Mouse (Mus musculus) liver, postnatal 0 days (tissue): ENCODE results near the gene Lingo2. TPM values are rescaled to one million over a fixed set of nuclear protein-coding genes. Genes with fewer than 3 reads are reported as not detected.

Experiments used
- ATAC-seq: fragments of 200-750 bp; cut with Nextera tagmentation; 2 replicates; pipeline ENCODE4 v1.8.0; 2017; ENCODE audit warnings: mild to moderate bottlenecking, moderate library complexity
- DNase-seq: peaks from one replicate; pipeline ENCODE4 v3.0.0-alpha.2; 2016
- H3K27ac ChIP-seq: fragments of 300-500 bp; sonication (generic); 2 replicates; pipeline ENCODE4 v1.5.1; 2014; ENCODE audit warnings: antibody characterized with exemption, moderate library complexity, mild to moderate bottlenecking, low read depth
- H3K27me3 ChIP-seq: fragments of 300-500 bp; sonication (generic); 2 replicates; pipeline ENCODE4 v1.6.1; 2014; ENCODE audit warnings: low read length, control low read depth, mixed read lengths; ENCODE audit not compliant: insufficient read depth
- H3K36me3 ChIP-seq: fragments of 300-500 bp; sonication (generic); replicated peaks from 2 replicates; pipeline ENCODE4 v1.6.1; 2014; ENCODE audit warnings: mild to moderate bottlenecking, control low read depth, low read length, moderate library complexity, mixed read lengths; ENCODE audit not compliant: insufficient read depth
- H3K4me1 ChIP-seq: fragments of 300-500 bp; sonication (generic); 2 replicates; pipeline ENCODE4 v1.6.1; 2014; ENCODE audit warnings: antibody characterized with exemption, mild to moderate bottlenecking, control low read depth; ENCODE audit not compliant: insufficient read depth
- H3K4me2 ChIP-seq: fragments of 300-500 bp; sonication (generic); 2 replicates; pipeline ENCODE4 v1.6.1; 2014; ENCODE audit warnings: low read depth, mild to moderate bottlenecking, low read length, moderate library complexity, mixed read lengths
- H3K4me3 ChIP-seq: fragments of 300-500 bp; sonication (generic); 2 replicates; pipeline ENCODE4 v1.5.1; 2014; ENCODE audit warnings: low read depth, low read length
- H3K9ac ChIP-seq: fragments of 300-500 bp; sonication (generic); replicated peaks from 2 replicates; pipeline ENCODE4 v1.6.1; 2014; ENCODE audit warnings: mild to moderate bottlenecking, moderate library complexity
- H3K9me3 ChIP-seq: fragments of 300-500 bp; sonication (generic); 2 replicates; pipeline ENCODE4 v1.6.1; 2016; ENCODE audit warnings: mild to moderate bottlenecking, control low read depth, low read length, mixed read lengths
- CTCF ChIP-seq: sonication (generic); IDR thresholded peaks from 2 replicates; pipeline ENCODE4 v1.5.1; 2016; ENCODE audit warnings: antibody characterized with exemption, low read depth
- EP300 ChIP-seq: IDR thresholded peaks from 2 replicates; pipeline ENCODE4 v1.6.1; 2016; ENCODE audit warnings: antibody characterized with exemption, low read depth, mild to moderate bottlenecking
- WGBS: fragments of 180-500 bp; shearing (Covaris S2); extraction: QIAGEN DNeasy Blood & Tissue Kit; methylation state at CpG from one replicate; pipeline ENCODE4 v1.1.7; 2014; ENCODE audit not compliant: insufficient replicate concordance; 5-methylcytosine and 5-hydroxymethylcytosine counted together
- polyA plus RNA-seq: library from polyadenylated mRNA; unstranded; fragments of >200 nt; fragmentation: Nextera tagmentation; extraction: Ambion mirVana; gene quantifications from 2 replicates; pipeline ENCODE4 v1.2.1, GENCODE M21; 2015

Lingo2 gene
- polyA plus RNA-seq, 1 experiment from 2014 or later, result not detected

DNA sequence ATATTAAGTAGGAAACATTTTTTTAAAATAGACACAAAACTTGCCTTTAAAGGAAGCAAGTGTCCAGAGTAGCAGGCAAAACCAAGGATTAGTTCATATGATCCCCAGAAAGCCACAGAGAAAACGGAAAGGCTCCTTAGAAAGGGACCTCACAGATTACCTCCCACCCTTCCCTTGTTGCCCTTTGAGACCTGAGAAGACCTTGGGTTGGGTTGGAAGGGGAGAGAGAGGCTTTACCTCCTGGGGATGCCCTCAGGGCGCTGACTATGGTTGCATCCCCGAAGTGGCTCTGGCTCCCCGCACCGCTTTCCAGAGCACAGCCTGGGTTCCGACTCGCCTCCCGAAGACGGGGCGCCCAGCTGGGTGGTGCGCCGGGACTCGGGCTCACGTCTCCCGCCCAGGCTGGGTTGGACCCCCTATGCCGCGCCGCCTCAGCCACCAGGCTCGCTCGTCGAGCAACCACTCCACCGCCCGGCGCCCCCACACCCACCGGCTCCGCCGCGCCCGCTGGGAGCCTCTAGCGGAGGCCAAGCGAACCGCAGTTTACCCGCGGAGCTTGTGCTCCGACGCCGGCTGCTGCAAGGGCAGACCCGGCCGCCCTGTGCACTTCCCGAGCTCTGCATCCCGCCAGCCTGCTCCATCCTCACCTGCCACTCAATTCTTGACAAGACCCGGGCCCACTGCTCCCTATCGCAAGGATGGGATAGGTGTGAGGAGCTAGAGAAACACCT lies 1.4 kb downstream of the Lingo2 start:
- DNase-seq (peak; percentile 47), ATAC-seq (0 out of 2 replicates have a peak, but pooled peaks have one; percentile 50)
- peak overlapping the region; percentile 34 for H3K4me3 ChIP-seq
- H3K4me1 ChIP-seq, result peaks cover 5% of the 10 kb centered on the region
- H3K9me3 ChIP-seq, result no peaks in the 10 kb centered on the region
- TF ChIP-seq CTCF (peak; percentile 62), EP300 (no peak)
- H3K9ac ChIP-seq, result no peak overlapping the region
- peak overlapping the region; percentile 63 for H3K4me2 ChIP-seq
- no peaks in the 10 kb centered on the region for H3K36me3 ChIP-seq
- peaks cover 40% of the 10 kb centered on the region for H3K27me3 ChIP-seq
- WGBS, result 2% methylated on average over 42 of the region's 43 CpGs
- H3K27ac ChIP-seq, result no peak overlapping the region

- Histone ChIP-seq H3K27ac (no peak overlapping the region), H3K4me2 (no peak overlapping the region), H3K36me3 (no peaks in the 10 kb centered on the region), H3K9me3 (no peaks in the 10 kb centered on the region), H3K4me3 (no peak overlapping the region), H3K27me3 (no peaks in the 10 kb centered on the region), H3K9ac (no peak overlapping the region), H3K4me1 (no peaks in the 10 kb centered on the region)
- ATAC-seq, result no peak
- no peak for DNase-seq
- WGBS, result 48% methylated on average over 1 of the region's 1 CpGs
- TF ChIP-seq CTCF (no peak), EP300 (no peak)
These were observed 60.7 kb downstream of the Lingo2 start for GRCm38 (mm10) chr4:36890810-36891209.

GRCm38 (mm10) chr4:36890365-36890764 lies 61.2 kb downstream of the Lingo2 start:
- no peak overlapping the region for H3K4me3 ChIP-seq
- H3K4me1 ChIP-seq, result no peaks in the 10 kb centered on the region
- H3K27me3 ChIP-seq, result no peaks in the 10 kb centered on the region
- no peak overlapping the region for H3K9ac ChIP-seq
- DNase-seq, result no peak
- ATAC-seq, result no peak
- H3K36me3 ChIP-seq, result no peaks in the 10 kb centered on the region
- TF ChIP-seq EP300 (no peak), CTCF (no peak)
- H3K27ac ChIP-seq, result no peak overlapping the region
- H3K4me2 ChIP-seq, result no peak overlapping the region
- H3K9me3 ChIP-seq, result no peaks in the 10 kb centered on the region
- WGBS, result 72% methylated on average over 3 of the region's 3 CpGs

- Histone ChIP-seq H3K4me3 (no peak overlapping the region), H3K9me3 (no peaks in the 10 kb centered on the region), H3K36me3 (no peaks in the 10 kb centered on the region), H3K27me3 (no peaks in the 10 kb centered on the region), H3K27ac (no peak overlapping the region), H3K4me2 (no peak overlapping the region), H3K9ac (no peak overlapping the region), H3K4me1 (no peaks in the 10 kb centered on the region)
- DNase-seq, result no peak
- no peak for ATAC-seq
- no peak for TF ChIP-seq EP300
These were observed 76.8 kb downstream of the Lingo2 start for GRCm38 (mm10) chr4:36874781-36875180.

DNA sequence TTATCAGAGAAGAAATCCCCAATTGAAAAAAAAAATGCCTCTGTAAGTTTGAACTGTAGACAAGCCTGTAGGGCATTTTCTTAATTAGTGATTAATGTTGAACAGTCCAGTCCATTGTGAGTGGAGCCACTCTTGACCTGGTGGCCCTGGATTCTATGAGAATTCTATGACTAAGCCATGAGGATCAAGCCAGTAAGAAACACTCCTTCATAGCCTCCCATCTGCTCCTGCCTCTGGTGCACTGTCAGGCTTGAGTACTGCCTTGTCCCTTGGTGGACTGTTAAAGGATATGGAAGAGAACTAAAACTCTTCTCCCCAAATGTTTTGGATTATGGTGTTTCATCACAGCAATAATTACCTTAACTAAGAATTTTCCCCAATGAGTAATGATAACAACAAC lies 126.6 kb downstream of the Lingo2 start:
- DNase-seq, result no peak
- no peaks in the 10 kb centered on the region for H3K36me3 ChIP-seq
- no peak overlapping the region for H3K9ac ChIP-seq
- H3K27me3 ChIP-seq, result no peaks in the 10 kb centered on the region
- TF ChIP-seq CTCF (no peak), EP300 (no peak)
- ATAC-seq, result no peak
- no peaks in the 10 kb centered on the region for H3K4me1 ChIP-seq
- H3K4me2 ChIP-seq, result no peak overlapping the region
- no peak overlapping the region for H3K4me3 ChIP-seq
- H3K27ac ChIP-seq, result no peak overlapping the region
- no peaks in the 10 kb centered on the region for H3K9me3 ChIP-seq

DNA sequence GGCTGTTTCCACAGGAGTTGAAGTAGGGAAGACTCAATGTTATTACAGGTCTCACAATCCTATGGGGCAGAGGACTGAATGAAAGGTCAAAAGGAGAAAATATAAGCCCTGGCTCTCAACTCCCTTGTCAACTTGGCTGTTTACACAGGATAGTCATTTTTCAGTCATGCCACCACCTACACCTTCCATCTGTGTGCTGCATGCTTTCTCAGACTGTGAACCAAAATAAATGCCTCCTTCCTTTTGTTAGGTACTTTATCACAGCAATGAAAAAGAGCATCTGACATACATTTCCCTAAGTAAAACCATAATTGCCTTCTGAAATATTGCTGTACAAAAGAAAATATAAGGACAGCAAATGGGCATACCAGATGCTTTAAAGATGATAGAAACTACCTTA lies 129.6 kb downstream of the Lingo2 start:
- Histone ChIP-seq H3K4me3 (no peak overlapping the region), H3K9me3 (no peaks in the 10 kb centered on the region), H3K4me2 (no peak overlapping the region), H3K4me1 (no peaks in the 10 kb centered on the region), H3K9ac (no peak overlapping the region), H3K27ac (no peak overlapping the region), H3K27me3 (no peaks in the 10 kb centered on the region), H3K36me3 (no peaks in the 10 kb centered on the region)
- DNase-seq (no peak), ATAC-seq (no peak)
- TF ChIP-seq CTCF (no peak), EP300 (no peak)

DNA sequence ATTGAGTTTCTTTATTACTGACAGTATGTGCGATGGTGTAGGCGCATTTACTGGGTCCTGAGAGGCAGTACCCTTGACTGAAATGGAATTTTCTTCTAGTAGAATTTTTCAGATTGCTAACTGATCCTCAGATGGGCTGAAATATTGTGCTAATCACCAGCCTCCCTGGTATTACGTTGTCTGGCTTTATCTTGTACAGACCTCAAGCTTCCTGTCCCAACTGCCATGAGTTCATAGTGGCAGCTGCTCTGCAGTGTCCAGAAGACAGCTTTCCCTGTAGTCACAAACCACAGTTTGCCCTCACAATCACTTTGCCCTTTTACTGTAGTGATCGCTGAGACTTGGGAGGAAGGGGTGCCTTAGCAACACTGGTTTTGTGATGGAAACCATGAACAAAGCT lies 176.5 kb downstream of the Lingo2 start:
- Histone ChIP-seq H3K4me2 (no peak overlapping the region), H3K36me3 (no peaks in the 10 kb centered on the region), H3K9me3 (no peaks in the 10 kb centered on the region), H3K4me3 (no peak overlapping the region), H3K9ac (no peak overlapping the region), H3K27me3 (no peaks in the 10 kb centered on the region), H3K4me1 (no peaks in the 10 kb centered on the region), H3K27ac (no peak overlapping the region)
- ATAC-seq (no peak), DNase-seq (no peak)
- no peak for TF ChIP-seq CTCF
- 59% methylated on average over 4 of the region's 4 CpGs for WGBS
